Mouse (Mus musculus) heart, adult 2 months (tissue): ENCODE data around the gene Hsd17b1. TPM values are rescaled to one million over a fixed set of nuclear protein-coding genes. Genes with fewer than 3 reads are reported as not detected.

Source experiments
- DNase-seq, 2 experiments: peaks; one replicate each; pipeline ENCODE4 v3.0.0; 2021
- H3K27ac ChIP-seq: fragments of 200-600 bp; 2 replicates; pipeline ENCODE4 v1.8.1; 2022
- H3K27me3 ChIP-seq: fragments of 200-500 bp; 2 replicates; pipeline ENCODE4 v1.6.1; 2012; ENCODE audit warnings: mild to moderate bottlenecking, low read length, inconsistent platforms, mixed read lengths; ENCODE audit not compliant: control insufficient read depth, insufficient read depth
- H3K36me3 ChIP-seq: fragments of 200-500 bp; 2 replicates; pipeline ENCODE4 v1.6.1; 2012; ENCODE audit warnings: low read length, inconsistent platforms; ENCODE audit not compliant: control insufficient read depth, insufficient read depth
- H3K4me1 ChIP-seq: fragments of 200-500 bp; 2 replicates; pipeline ENCODE4 v1.6.1; 2011; ENCODE audit warnings: low read length; ENCODE audit not compliant: control insufficient read depth, insufficient read depth
- H3K4me3 ChIP-seq: fragments of 200-600 bp; 2 replicates; pipeline ENCODE4 v1.8.1; 2022
- H3K79me2 ChIP-seq: fragments of 200-500 bp; replicated peaks from 2 replicates; pipeline ENCODE4 v1.6.1; 2012; ENCODE audit warnings: mild to moderate bottlenecking, inconsistent platforms, low read length, moderate library complexity, mixed read lengths; ENCODE audit not compliant: control insufficient read depth, insufficient read depth
- H3K9ac ChIP-seq: fragments of 200-500 bp; 2 replicates; pipeline ENCODE4 v1.6.1; 2012; ENCODE audit warnings: low read depth, mild to moderate bottlenecking, control low read depth, inconsistent platforms, low read length, mixed read lengths
- CTCF ChIP-seq: fragments of 200-600 bp; IDR thresholded peaks from 2 replicates; pipeline ENCODE4 v1.8.1; 2022; ENCODE audit warnings: antibody characterized with exemption, mild to moderate bottlenecking, moderate library complexity
- EP300 ChIP-seq: fragments of 200-500 bp; IDR thresholded peaks from 2 replicates; pipeline ENCODE4 v1.6.1; 2011; ENCODE audit warnings: low read depth, low read length, control low read depth; ENCODE audit not compliant: insufficient read depth
- POLR2A ChIP-seq: fragments of 200-500 bp; IDR thresholded peaks from 2 replicates; pipeline ENCODE4 v1.6.1; 2011; ENCODE audit warnings: mild to moderate bottlenecking, low read depth, low read length, control low read depth; ENCODE audit not compliant: insufficient read depth
- WGBS: fragments of 180-500 bp; shearing (Covaris S2); methylation state at CpG from one replicate; pipeline ENCODE4 v1.1.7; 2018; 5-methylcytosine and 5-hydroxymethylcytosine counted together
- intact Hi-C: fragments of 180-260 bp; cut with DNase I; formaldehyde crosslinking; loops from one replicate; pipeline ENCODE4 v1.15.1; 2025
- polyA plus RNA-seq: library from polyadenylated mRNA; depleted of rRNA; stranded (reverse); fragments of >200 nt; gene quantifications from 2 replicates; pipeline ENCODE4 v1.2.3, GENCODE M21; 2012
- total RNA-seq, 2 experiments: library from RNA; stranded (reverse); gene quantifications; 2 replicates each; pipeline ENCODE4 v1.2.3; 2021

Hsd17b1 gene
- total and polyA plus RNA-seq, 3 experiments, result 0.47 to 0.70 (median 0.55) TPM

DNA sequence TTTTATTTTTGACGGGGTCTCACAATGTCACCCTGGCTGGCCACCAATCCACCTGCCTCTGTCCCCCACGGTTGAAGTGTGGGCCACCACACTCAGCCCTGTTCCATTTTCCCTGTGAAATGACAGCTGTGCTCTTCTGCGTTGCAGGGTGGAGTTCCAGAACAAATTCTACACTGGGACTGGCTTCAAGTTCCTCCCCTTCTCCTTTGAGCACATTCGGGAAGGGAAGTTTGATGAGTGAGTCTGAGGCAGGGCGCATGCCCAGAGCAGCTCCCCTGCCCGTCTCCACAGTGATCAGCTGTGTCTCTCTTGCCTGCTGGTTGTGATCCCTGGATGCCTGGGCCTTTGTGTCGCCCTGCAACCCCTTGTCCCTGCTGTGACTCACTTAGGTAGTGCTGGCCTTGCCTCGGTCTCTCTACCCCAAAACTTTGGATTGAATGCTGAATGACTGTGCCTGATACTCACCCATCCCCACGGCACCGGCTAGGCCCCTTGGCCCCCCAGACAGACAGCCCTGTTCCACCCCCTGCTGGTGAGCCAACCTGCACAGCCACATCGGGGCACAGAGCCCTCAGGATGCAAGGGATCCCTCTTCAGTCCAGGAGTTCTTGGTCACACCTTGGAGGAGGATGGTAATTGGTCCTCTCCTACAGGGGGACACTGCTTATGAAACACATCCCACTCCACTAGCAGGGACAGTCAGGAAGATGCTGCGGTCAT, 15.9 kb upstream of the Hsd17b1 start:
- Histone ChIP-seq H3K9ac (peak overlapping the region; percentile 25), H3K79me2 (no peaks in the 10 kb centered on the region), H3K36me3 (peaks cover 20% of the 10 kb centered on the region; the same call in 1 of the 2 replicates), H3K27me3 (no peaks in the 10 kb centered on the region), H3K4me1 (peaks cover 45% of the 10 kb centered on the region), H3K4me3 (no peak overlapping the region), H3K27ac (peak overlapping the region; percentile 99)
- 37% methylated on average over 12 of the region's 12 CpGs for WGBS
- TF ChIP-seq CTCF (peak; percentile 11; the same call in 1 of the 2 replicates), EP300 (0 out of 2 replicates have a peak, but pooled peaks have one; percentile 44), POLR2A (peak; percentile 40; the same call in 1 of the 2 replicates)
- peak; percentile 75 to 84 for DNase-seq
- intact Hi-C loops, result loop anchor here (5.0 to 10.0 kb wide), 3 partner anchors 338 to 665 kb away; partner anchors contain the start of genes Cnp and Jup

DNA sequence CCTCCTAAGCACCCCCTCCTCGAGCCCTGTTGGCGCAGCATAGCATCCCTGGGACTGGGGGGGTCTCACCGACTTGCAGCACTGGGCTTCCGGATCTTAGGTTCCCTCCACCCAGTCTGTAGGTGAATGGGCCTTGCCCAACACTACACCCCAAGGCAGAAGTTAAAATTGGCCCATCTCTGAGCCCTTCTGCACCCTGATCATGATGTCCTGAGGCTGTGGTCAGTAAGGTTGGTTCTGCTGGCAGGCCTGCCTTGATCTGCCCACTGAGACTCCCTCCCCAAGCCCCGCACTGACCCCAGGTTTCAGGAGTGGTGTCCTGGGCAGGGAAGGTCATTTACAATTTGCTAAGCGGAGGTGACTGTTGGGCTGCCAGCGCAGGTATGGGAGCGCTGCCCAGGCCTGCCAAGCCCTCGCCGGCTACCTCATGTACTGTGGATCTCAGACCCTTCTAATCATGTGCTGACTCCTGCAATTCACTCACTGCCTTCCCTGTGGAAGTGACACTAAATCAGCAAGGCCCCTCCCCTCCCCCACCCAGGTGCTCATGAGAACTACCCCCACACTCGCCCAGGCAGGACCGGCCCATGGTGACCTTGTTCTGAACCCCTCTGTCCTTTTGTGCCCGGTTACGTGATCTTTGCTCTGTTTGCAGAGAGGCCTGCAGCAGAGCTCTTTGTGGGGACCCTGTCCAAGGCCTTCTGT, 15.1 kb upstream of the Hsd17b1 start:
- peak in 1 of 2 experiments; percentile 56 for DNase-seq
- Histone ChIP-seq H3K4me1 (peaks cover 39% of the 10 kb centered on the region), H3K27me3 (no peaks in the 10 kb centered on the region), H3K4me3 (no peak overlapping the region), H3K79me2 (no peaks in the 10 kb centered on the region), H3K36me3 (peaks cover 20% of the 10 kb centered on the region; the same call in 1 of the 2 replicates), H3K9ac (peak overlapping the region; percentile 25), H3K27ac (peak overlapping the region; percentile 99)
- intact Hi-C loops, result loop anchor here (5.0 to 10.0 kb wide), 3 partner anchors 338 to 666 kb away; partner anchors contain the start of genes Cnp and Jup
- TF ChIP-seq POLR2A, result no peak
- 46% methylated on average over 14 of the region's 14 CpGs for WGBS

DNA sequence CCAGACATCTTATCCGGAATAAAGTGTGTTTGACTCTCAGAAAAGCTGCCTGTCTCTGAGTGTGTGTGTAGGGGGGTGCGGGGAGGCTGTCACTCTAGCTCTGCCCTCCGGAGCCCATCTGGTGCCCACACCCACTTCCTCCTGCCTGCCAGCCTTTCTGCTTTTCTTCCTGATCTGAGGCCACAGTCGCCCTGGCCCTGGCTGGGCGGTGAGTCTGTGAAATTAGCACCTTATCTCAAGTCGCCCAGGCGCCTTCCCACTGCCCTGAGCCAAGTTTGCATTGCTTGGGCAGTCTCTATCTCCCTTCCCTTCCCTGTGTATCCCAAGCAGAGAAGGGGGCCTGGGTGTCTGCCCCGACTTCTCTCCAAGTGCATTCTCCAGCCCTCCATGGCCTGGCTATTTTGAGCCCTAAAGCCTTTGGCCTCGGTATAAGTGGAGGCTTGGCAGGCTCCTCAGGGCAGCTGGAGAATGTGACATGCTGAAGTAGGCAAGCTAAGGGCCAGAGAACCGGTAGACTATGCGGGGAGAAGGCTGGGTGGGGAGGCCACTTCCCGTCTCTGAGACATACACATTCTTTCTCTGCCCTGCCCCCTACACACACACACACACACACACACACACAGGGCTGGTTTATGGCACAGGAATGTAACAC, 14.4 kb upstream of the Hsd17b1 start:
- intact Hi-C loops, result loop anchor here (5.0 to 10.0 kb wide), 3 partner anchors 339 to 667 kb away; partner anchors contain the start of genes Cnp and Jup
- 1% methylated on average over 12 of the region's 12 CpGs for WGBS

DNA sequence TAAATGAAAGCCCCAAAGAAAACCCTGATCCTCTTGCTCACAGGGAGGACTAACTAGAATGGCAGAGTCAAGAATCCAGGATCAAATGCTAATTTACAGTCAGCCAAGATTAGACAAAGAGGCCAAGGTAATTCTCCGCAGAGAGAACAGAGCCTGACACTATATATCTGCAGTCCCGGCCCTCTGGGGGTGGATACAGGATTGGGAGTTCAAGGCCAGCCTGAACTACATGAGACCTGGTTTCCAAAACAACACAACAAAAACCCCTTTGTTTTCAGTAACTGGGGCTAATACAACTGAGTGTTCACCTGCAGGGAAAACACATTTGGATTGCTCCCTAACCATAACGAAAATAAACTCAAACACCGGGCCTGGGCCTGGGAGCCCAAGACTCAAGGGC, 13.7 kb upstream of the Hsd17b1 start:
- H3K79me2 ChIP-seq, result no peaks in the 10 kb centered on the region
- H3K27ac ChIP-seq, result peak overlapping the region; percentile 99
- H3K4me1 ChIP-seq, result peaks cover 35% of the 10 kb centered on the region
- H3K4me3 ChIP-seq, result no peak overlapping the region
- intact Hi-C loops, result loop anchor here (5.0 to 10.0 kb wide), 3 partner anchors 340 to 667 kb away; partner anchors contain the start of genes Cnp and Jup
- TF ChIP-seq EP300, result no peak
- no peak for TF ChIP-seq POLR2A
- no peak for TF ChIP-seq CTCF
- WGBS, result 37% methylated on average over 4 of the region's 4 CpGs
- H3K27me3 ChIP-seq, result no peaks in the 10 kb centered on the region
- no peak for DNase-seq
- no peak overlapping the region for H3K9ac ChIP-seq
- H3K36me3 ChIP-seq, result peaks cover 16% of the 10 kb centered on the region; the same call in 1 of the 2 replicates

More for the DNA sequence above, 14.4 kb upstream of the Hsd17b1 start:
- Histone ChIP-seq H3K27ac (peak overlapping the region; percentile 99), H3K27me3 (no peaks in the 10 kb centered on the region), H3K79me2 (no peaks in the 10 kb centered on the region), H3K4me3 (no peak overlapping the region), H3K9ac (peak overlapping the region; percentile 25; the same call in 1 of the 2 replicates), H3K4me1 (peaks cover 37% of the 10 kb centered on the region), H3K36me3 (peaks cover 17% of the 10 kb centered on the region; the same call in 1 of the 2 replicates)
- DNase-seq, result peak; percentile 77 to 90
- TF ChIP-seq POLR2A, result 0 out of 2 replicates have a peak, but pooled peaks have one; percentile 44
- TF ChIP-seq CTCF, result no peak
- peak; percentile 50; the same call in 1 of the 2 replicates for TF ChIP-seq EP300

DNA sequence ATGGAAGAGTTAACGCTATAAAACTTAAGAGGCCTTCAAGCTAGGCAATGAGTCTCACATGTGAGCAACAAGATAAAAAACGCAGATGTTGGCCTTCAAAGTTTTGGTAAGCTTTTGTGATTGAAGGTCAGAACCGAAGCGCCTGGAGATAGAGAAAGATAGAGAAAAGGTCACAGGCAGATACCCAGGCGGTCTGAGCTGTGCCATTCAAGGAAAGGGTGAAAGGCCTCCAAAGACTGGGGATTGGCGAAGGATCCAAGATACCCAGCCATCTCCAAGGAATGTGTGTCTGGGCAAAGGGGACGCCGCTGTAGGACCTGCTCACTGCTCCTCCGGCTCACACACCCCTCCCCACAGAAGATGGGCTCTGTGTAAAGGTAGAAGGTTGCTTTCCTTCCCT, 13.2 kb upstream of the Hsd17b1 start:
- WGBS, result 86% methylated on average over 9 of the region's 9 CpGs
- intact Hi-C loops, result loop anchor here (10.0 kb wide), 2 partner anchors 340 to 490 kb away; partner anchors contain the start of gene Cnp
- no peak for DNase-seq
- Histone ChIP-seq H3K4me3 (no peak overlapping the region), H3K36me3 (peaks cover 11% of the 10 kb centered on the region; the same call in 1 of the 2 replicates), H3K4me1 (peaks cover 30% of the 10 kb centered on the region), H3K79me2 (no peaks in the 10 kb centered on the region), H3K27me3 (no peaks in the 10 kb centered on the region), H3K27ac (peak overlapping the region; percentile 99), H3K9ac (no peak overlapping the region)
- TF ChIP-seq EP300, result no peak
- no peak for TF ChIP-seq POLR2A
- TF ChIP-seq CTCF, result no peak
